Mouse (Mus musculus): Measurements from ENCODE around the gene Rbak. TPM values are rescaled to one million over a fixed set of nuclear protein-coding genes. Genes with fewer than 3 reads are reported as not detected.
"Not testable (repeated sequence)": the region's sequence is repeated elsewhere in the genome, so short reads cannot be mapped to it uniquely, and the experiment has no call there.

The Rbak gene
- polyA plus RNA-seq, 1 experiment from 2014 or later: 7.5 TPM

DNA sequence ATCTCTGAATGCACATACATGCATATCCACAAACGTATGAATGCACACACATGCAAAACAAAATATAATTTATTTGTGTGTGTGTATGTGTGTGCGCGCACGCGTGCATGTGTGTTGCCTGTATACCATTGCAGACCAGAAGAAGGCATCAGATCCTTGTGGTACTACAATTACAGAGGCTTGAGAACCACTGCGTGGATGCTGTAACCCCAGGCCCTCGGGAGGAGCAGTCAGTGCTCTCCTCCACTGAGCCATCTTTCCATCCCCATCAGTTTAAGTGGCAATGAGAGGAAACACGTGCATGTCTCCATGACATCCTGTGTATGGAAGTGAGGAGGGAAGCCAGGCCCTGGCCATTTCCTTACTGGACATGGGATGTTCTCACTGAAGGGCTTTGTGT is 12.2 kb upstream of the Rbak start:
- no peaks in the 10 kb centered on the region for H3K27me3 ChIP-seq (ENCODE audit: control insufficient read depth, insufficient read depth, low read length)
- no peak overlapping the region for H3K9ac ChIP-seq (ENCODE audit: low read length)
- no peak for ATAC-seq (replicated peaks; ENCODE audit: extremely low read depth, insufficient read depth, low FRiP score)
- 82% methylated on average over 8 of the region's 8 CpGs for WGBS
- no peaks in the 10 kb centered on the region for H3K4me1 ChIP-seq (ENCODE audit: control insufficient read depth, insufficient read depth, low read length)
- H3K36me3 ChIP-seq (ENCODE audit: control insufficient read depth, insufficient read depth): no peaks in the 10 kb centered on the region
- H3K4me2 ChIP-seq (ENCODE audit: low read depth, low read length): no peak overlapping the region
- no peak overlapping the region for H3K27ac ChIP-seq (ENCODE audit: low read length)
- H3K9me3 ChIP-seq (replicated peaks; ENCODE audit: control insufficient read depth, low read length): no peaks in the 10 kb centered on the region
- no peak overlapping the region for H3K4me3 ChIP-seq (ENCODE audit: low read length)

DNA sequence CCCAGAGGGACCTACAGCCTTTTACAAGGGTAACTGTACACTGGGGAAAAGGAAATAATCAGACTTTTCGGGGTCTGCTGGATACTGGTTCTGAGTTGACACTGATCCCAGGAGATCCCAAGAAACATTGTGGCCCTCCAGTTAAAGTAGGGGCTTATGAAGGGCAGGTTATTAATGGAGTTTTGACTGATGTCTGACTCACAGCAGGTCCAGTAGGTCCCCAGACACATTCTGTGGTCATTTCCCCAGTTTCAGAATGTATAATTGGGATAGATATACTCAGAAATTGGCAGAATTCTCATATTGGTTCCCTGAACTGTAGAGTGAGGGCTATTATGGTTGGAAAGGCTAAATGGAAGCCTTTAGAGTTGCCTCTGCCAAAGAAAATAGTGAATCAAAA is 7.4 kb upstream of the Rbak start:
- no CpG with 5 or more reads among the region's 1 CpGs for WGBS
- H3K4me3 ChIP-seq (ENCODE audit: low read length); H3K9me3 ChIP-seq (replicated peaks; ENCODE audit: control insufficient read depth, low read length); H3K36me3 ChIP-seq (ENCODE audit: control insufficient read depth, insufficient read depth); H3K27me3 ChIP-seq (ENCODE audit: control insufficient read depth, insufficient read depth, low read length); ATAC-seq (replicated peaks; ENCODE audit: extremely low read depth, insufficient read depth, low FRiP score); H3K27ac ChIP-seq (ENCODE audit: low read length); H3K9ac ChIP-seq (ENCODE audit: low read length); H3K4me2 ChIP-seq (ENCODE audit: low read depth, low read length); H3K4me1 ChIP-seq (ENCODE audit: control insufficient read depth, insufficient read depth, low read length): not testable (repeated sequence)

DNA sequence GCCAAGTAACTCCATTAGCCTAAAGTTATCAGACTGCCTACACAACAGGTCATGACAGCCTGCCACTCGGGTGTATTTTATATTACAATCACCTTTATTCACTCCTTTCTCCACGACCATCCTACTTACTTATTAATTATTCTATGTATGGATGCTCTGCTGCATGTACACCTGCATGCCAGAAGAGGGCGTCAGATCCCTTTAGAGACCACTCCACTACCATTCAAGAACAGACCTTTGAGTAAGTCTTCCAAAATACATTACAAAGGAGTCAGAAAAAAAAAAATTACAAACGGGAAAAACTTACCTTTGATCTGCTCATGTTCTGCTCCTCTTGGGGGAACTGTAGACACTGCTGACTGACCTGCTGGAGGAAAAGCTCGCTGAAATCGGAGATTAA is 1.4 kb downstream of the Rbak start:
- H3K9ac ChIP-seq (ENCODE audit: low read length): no peak overlapping the region
- no peak overlapping the region for H3K27ac ChIP-seq (ENCODE audit: low read length)
- no peak for ATAC-seq (replicated peaks; ENCODE audit: extremely low read depth, insufficient read depth, low FRiP score)
- no peaks in the 10 kb centered on the region for H3K27me3 ChIP-seq (ENCODE audit: control insufficient read depth, insufficient read depth, low read length)
- H3K4me1 ChIP-seq (ENCODE audit: control insufficient read depth, insufficient read depth, low read length): peaks cover 8% of the 10 kb centered on the region
- H3K4me2 ChIP-seq (ENCODE audit: low read depth, low read length): peak overlapping the region; percentile 80; the same call in 1 of the 2 replicates
- peaks cover 5% of the 10 kb centered on the region for H3K9me3 ChIP-seq (replicated peaks; ENCODE audit: control insufficient read depth, low read length)
- 43% methylated on average over 6 of the region's 6 CpGs for WGBS
- no peak overlapping the region for H3K4me3 ChIP-seq (ENCODE audit: low read length)
- peaks cover 40% of the 10 kb centered on the region for H3K36me3 ChIP-seq (ENCODE audit: control insufficient read depth, insufficient read depth)

- Histone ChIP-seq H3K27ac (ENCODE audit: low read length) (no peak overlapping the region), H3K27me3 (ENCODE audit: control insufficient read depth, insufficient read depth, low read length) (no peaks in the 10 kb centered on the region), H3K4me1 (ENCODE audit: control insufficient read depth, insufficient read depth, low read length) (peaks cover 8% of the 10 kb centered on the region), H3K9ac (ENCODE audit: low read length) (no peak overlapping the region), H3K36me3 (ENCODE audit: control insufficient read depth, insufficient read depth) (peaks cover 55% of the 10 kb centered on the region), H3K4me2 (ENCODE audit: low read depth, low read length) (no peak overlapping the region), H3K9me3 (replicated peaks; ENCODE audit: control insufficient read depth, low read length) (peaks cover 10% of the 10 kb centered on the region), H3K4me3 (ENCODE audit: low read length) (no peak overlapping the region)
- no peak for ATAC-seq (replicated peaks; ENCODE audit: extremely low read depth, insufficient read depth, low FRiP score)
- 82% methylated on average over 3 of the region's 3 CpGs for WGBS
Observed at GRCm38 (mm10) chr5:143177541-143178200, 2.9 kb downstream of the Rbak start.

- Histone ChIP-seq H3K9me3 (replicated peaks; ENCODE audit: control insufficient read depth, low read length) (peaks cover 10% of the 10 kb centered on the region), H3K4me2 (ENCODE audit: low read depth, low read length) (no peak overlapping the region), H3K9ac (ENCODE audit: low read length) (no peak overlapping the region), H3K27ac (ENCODE audit: low read length) (no peak overlapping the region), H3K27me3 (ENCODE audit: control insufficient read depth, insufficient read depth, low read length) (no peaks in the 10 kb centered on the region), H3K4me3 (ENCODE audit: low read length) (no peak overlapping the region), H3K4me1 (ENCODE audit: control insufficient read depth, insufficient read depth, low read length) (peaks cover 8% of the 10 kb centered on the region), H3K36me3 (ENCODE audit: control insufficient read depth, insufficient read depth) (peaks cover 68% of the 10 kb centered on the region)
- no peak for ATAC-seq (replicated peaks; ENCODE audit: extremely low read depth, insufficient read depth, low FRiP score)
- 89% methylated on average over 4 of the region's 4 CpGs for WGBS
Observed at GRCm38 (mm10) chr5:143175970-143176369, 4.6 kb downstream of the Rbak start.

DNA sequence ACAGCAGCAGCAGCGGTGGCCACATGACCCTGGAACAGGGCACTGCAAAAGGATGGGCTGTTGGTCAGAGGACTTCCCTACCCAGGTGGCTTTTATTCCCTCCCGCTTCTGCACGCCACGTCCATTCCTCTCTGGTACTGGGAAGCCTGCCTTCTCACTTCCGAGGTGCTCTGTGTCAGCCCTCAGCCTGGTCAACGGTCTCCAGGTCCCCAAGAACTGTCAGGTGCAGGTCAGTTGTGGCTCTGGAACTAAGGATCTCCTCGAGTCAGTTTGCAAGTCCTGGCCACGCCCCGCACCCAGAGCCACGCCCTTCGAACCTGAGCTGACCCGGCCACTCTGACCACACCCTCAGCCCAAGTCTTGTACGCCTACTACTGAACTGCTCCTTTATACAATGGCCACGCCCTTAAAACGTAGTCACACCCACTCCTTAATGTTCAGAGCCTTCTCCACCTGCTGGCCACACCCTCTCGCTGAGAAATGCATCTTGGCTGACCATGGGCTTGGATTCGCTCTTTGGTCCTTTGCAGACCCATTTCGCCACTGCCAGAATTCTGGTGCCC is 15.0 kb downstream of the Rbak start:
- Histone ChIP-seq H3K27ac (ENCODE audit: low read length) (no peak overlapping the region), H3K4me1 (ENCODE audit: control insufficient read depth, insufficient read depth, low read length) (no peaks in the 10 kb centered on the region), H3K27me3 (ENCODE audit: control insufficient read depth, insufficient read depth, low read length) (no peaks in the 10 kb centered on the region), H3K9me3 (replicated peaks; ENCODE audit: control insufficient read depth, low read length) (0 out of 2 replicates have a peak, but pooled peaks cover 2% of the 10 kb centered on the region), H3K4me3 (ENCODE audit: low read length) (peak overlapping the region; percentile 11; the same call in 1 of the 2 replicates), H3K4me2 (ENCODE audit: low read depth, low read length) (peak overlapping the region; percentile 34), H3K9ac (ENCODE audit: low read length) (no peak overlapping the region), H3K36me3 (ENCODE audit: control insufficient read depth, insufficient read depth) (no peaks in the 10 kb centered on the region)
- WGBS: 16% methylated on average over 18 of the region's 18 CpGs
- ATAC-seq (replicated peaks; ENCODE audit: extremely low read depth, insufficient read depth, low FRiP score): no peak

GRCm38 (mm10) chr5:143155534-143155933 is 25.0 kb downstream of the Rbak start:
- Histone ChIP-seq H3K4me1 (ENCODE audit: control insufficient read depth, insufficient read depth, low read length) (no peaks in the 10 kb centered on the region), H3K9me3 (replicated peaks; ENCODE audit: control insufficient read depth, low read length) (0 out of 2 replicates have a peak, but pooled peaks cover 6% of the 10 kb centered on the region), H3K4me2 (ENCODE audit: low read depth, low read length) (no peak overlapping the region), H3K27me3 (ENCODE audit: control insufficient read depth, insufficient read depth, low read length) (peaks cover 28% of the 10 kb centered on the region), H3K36me3 (ENCODE audit: control insufficient read depth, insufficient read depth) (no peaks in the 10 kb centered on the region), H3K9ac (ENCODE audit: low read length) (no peak overlapping the region), H3K4me3 (ENCODE audit: low read length) (no peak overlapping the region), H3K27ac (ENCODE audit: low read length) (no peak overlapping the region)
- 85% methylated on average over 3 of the region's 3 CpGs for WGBS
- ATAC-seq (replicated peaks; ENCODE audit: extremely low read depth, insufficient read depth, low FRiP score): no peak

GRCm38 (mm10) chr5:143153756-143154155 is 26.8 kb downstream of the Rbak start:
- H3K4me3 ChIP-seq (ENCODE audit: low read length): no peak overlapping the region
- H3K4me1 ChIP-seq (ENCODE audit: control insufficient read depth, insufficient read depth, low read length): no peaks in the 10 kb centered on the region
- peaks cover 19% of the 10 kb centered on the region for H3K27me3 ChIP-seq (ENCODE audit: control insufficient read depth, insufficient read depth, low read length)
- 0 out of 2 replicates have a peak, but pooled peaks cover 11% of the 10 kb centered on the region for H3K9me3 ChIP-seq (replicated peaks; ENCODE audit: control insufficient read depth, low read length)
- H3K4me2 ChIP-seq (ENCODE audit: low read depth, low read length): no peak overlapping the region
- 84% methylated on average over 10 of the region's 10 CpGs for WGBS
- ATAC-seq (replicated peaks; ENCODE audit: extremely low read depth, insufficient read depth, low FRiP score): no peak
- H3K9ac ChIP-seq (ENCODE audit: low read length): no peak overlapping the region
- H3K36me3 ChIP-seq (ENCODE audit: control insufficient read depth, insufficient read depth): no peaks in the 10 kb centered on the region
- H3K27ac ChIP-seq (ENCODE audit: low read length): no peak overlapping the region

DNA sequence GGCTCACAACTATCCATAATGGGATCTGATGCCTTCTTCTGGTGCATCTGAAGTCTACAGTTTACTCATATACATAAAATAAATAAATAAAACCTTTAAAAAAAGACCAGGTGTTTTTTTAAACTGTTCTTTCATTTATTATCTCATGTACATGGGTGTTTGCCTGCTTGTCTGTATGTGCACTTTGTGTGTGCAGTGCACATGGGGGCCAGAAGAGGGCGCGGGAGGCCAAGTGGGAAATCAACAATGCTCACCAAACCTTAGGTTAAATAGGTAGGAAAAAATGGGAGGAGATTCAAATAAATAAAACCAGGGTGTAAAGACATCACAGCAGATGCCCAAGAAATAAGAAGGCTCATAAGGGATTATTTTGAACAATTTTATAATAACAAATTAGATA is 30.5 kb downstream of the Rbak start:
- Histone ChIP-seq H3K4me1 (ENCODE audit: control insufficient read depth, insufficient read depth, low read length) (no peaks in the 10 kb centered on the region), H3K9ac (ENCODE audit: low read length) (no peak overlapping the region), H3K36me3 (ENCODE audit: control insufficient read depth, insufficient read depth) (no peaks in the 10 kb centered on the region), H3K4me2 (ENCODE audit: low read depth, low read length) (no peak overlapping the region), H3K27me3 (ENCODE audit: control insufficient read depth, insufficient read depth, low read length) (peaks cover 2% of the 10 kb centered on the region; the same call in 1 of the 2 replicates), H3K4me3 (ENCODE audit: low read length) (no peak overlapping the region), H3K27ac (ENCODE audit: low read length) (no peak overlapping the region), H3K9me3 (replicated peaks; ENCODE audit: control insufficient read depth, low read length) (0 out of 2 replicates have a peak, but pooled peaks cover 11% of the 10 kb centered on the region)
- ATAC-seq (replicated peaks; ENCODE audit: extremely low read depth, insufficient read depth, low FRiP score): no peak
- 77% methylated on average over 2 of the region's 2 CpGs for WGBS
